Comparison of ENCODE assay signal across 16 mouse cellular contexts in the genomic region with DNA sequence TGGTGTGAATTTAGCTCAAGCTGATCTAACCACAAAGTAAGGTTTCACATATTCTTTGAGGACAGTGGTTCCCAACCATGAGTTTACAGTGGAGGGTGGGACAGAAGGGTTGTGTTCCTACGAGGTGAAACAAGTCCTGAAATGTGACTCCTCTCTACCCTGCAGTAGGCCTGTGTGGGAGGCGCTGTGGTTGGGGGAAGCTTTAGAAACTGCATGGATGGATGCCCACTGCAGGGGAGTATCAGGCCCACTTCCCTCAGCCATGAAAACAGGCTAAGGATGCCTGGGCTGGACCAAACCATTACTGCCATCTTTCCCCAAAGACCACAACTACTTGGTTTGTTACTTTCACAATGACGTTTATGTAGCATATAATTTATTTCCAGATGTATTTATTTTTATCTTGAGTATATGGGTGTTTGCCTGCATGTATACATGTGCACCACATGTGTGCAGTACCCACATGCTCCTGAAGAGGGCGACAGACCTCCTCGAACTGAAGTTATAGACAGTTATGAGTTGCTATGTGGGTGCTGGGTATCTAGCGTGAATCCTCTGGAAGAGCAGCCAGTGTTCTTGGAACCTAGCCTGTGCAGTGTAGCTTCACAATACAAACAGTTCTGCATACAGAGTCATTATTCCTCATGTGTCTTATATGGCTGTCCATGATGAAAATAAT. TPM values are rescaled to one million over a fixed set of nuclear protein-coding genes. Genes with fewer than 3 reads are reported as not detected.
A peak's percentile ranks its signal among the peaks of the same experiment; 100 is the strongest.
DNase-seq lines count a peak whose midpoint lies in the region; ATAC-seq lines count a peak whose summit lies in the region.
"Had no signal": no experiment of that assay in that cellular context is flagged by ENCODE, and none has a peak within 500 bp of the region (broad histone marks: within the 10 kb centered on the region; RNA-seq: fewer than 3 reads in every experiment).

No protein-coding gene starts in this region.

- H3K27ac ChIP-seq in kidney, embryonic 15.5 days = no peak overlapping the region
- H3K27ac ChIP-seq: forebrain, embryonic 10.5 days; heart, embryonic 13.5 days; hindbrain, embryonic 15.5 days; liver, embryonic 15.5 days had no signal

- H3K9me3 ChIP-seq in kidney, embryonic 15.5 days (replicated peaks) = no peaks in the 10 kb centered on the region; the same call in 1 of the 2 replicates
- H3K9me3 ChIP-seq: forebrain, embryonic 10.5 days; liver, embryonic 15.5 days had no signal

- H3K4me3 ChIP-seq in kidney, embryonic 15.5 days (replicated peaks) = no peak overlapping the region
- H3K4me3 ChIP-seq: forebrain, embryonic 10.5 days; heart, embryonic 13.5 days; hindbrain, embryonic 15.5 days; liver, embryonic 15.5 days had no signal

- H3K27me3 ChIP-seq in kidney, embryonic 15.5 days = no peaks in the 10 kb centered on the region
- H3K27me3 ChIP-seq: heart, embryonic 13.5 days; hindbrain, embryonic 15.5 days; liver, embryonic 15.5 days had no signal

- no peak overlapping the region for H3K9ac ChIP-seq in kidney, embryonic 15.5 days
- H3K9ac ChIP-seq: heart, embryonic 13.5 days; hindbrain, embryonic 15.5 days; liver, embryonic 15.5 days had no signal

- H3K36me3 ChIP-seq in kidney, embryonic 15.5 days = no peaks in the 10 kb centered on the region
- H3K36me3 ChIP-seq: forebrain, embryonic 10.5 days; heart, embryonic 13.5 days; hindbrain, embryonic 15.5 days; liver, embryonic 15.5 days had no signal

- DNase-seq in kidney, postnatal 14 days = no peak
- DNase-seq in testis, postnatal 14 days (ENCODE audit: low spot score) = peak; percentile 35
- DNase-seq in testis, postnatal 10 days (ENCODE audit: low spot score) = no peak
- peak; percentile 43 for DNase-seq in ZHBTc4 (ENCODE audit: low read depth, low spot score)
- DNase-seq in adrenal gland, adult 2 months = no peak
- DNase-seq in spleen, adult 12 weeks (ENCODE audit: low spot score) = no peak
- DNase-seq: cerebellum, adult 9-11 months; gastrocnemius, postnatal 10 days; right cerebral cortex, postnatal 4 days had no signal

- H3K4me1 ChIP-seq in kidney, embryonic 15.5 days = peaks cover 10% of the 10 kb centered on the region
- H3K4me1 ChIP-seq: forebrain, embryonic 10.5 days; heart, embryonic 13.5 days; hindbrain, embryonic 15.5 days; liver, embryonic 15.5 days had no signal

- 70% methylated on average over 6 of the region's 6 CpGs for WGBS in kidney, embryonic 15.5 days

- peak; percentile 66 for ATAC-seq in kidney, embryonic 15.5 days (replicated peaks; ENCODE audit: low FRiP score)

- H3K4me2 ChIP-seq in kidney, embryonic 15.5 days = no peak overlapping the region
- H3K4me2 ChIP-seq: heart, embryonic 13.5 days; hindbrain, embryonic 15.5 days; liver, embryonic 15.5 days had no signal

RNA-seq across cellular contexts. Expression of a gene that starts 42.9 kb away (rescaled TPM):
- polyA plus RNA-seq in kidney, embryonic 15.5 days (2015; fragmentation: Nextera tagmentation; extraction: Ambion mirVana) = 0.05 TPM in 1 of 2 replicates, not detected in the other
- 10 to 100 TPM in 1 of 2 experiments, 1 to 10 TPM in 1; 8.9 to 13.2 TPM for total RNA-seq in adrenal gland, adult 2 months (2021)
- 2.7 and 3.4 TPM in 2 replicates for polyA plus RNA-seq in adrenal gland, adult 2 months (2012; rRNA removed)
- polyA plus RNA-seq: embryonic facial prominence, embryonic 11.5 days; forebrain, embryonic 10.5 days; heart, embryonic 13.5 days; liver, embryonic 15.5 days; stomach, embryonic 16.5 days had no signal

Comparison
In these comparisons a context has a peak if more than half of its experiments do, and no peak if none do; other contexts are left out.
1. DNase-seq: peak in testis, postnatal 14 days (single experiment) and ZHBTc4 (single experiment); none in kidney, postnatal 14 days (single experiment), testis, postnatal 10 days (single experiment), adrenal gland, adult 2 months (single experiment) and spleen, adult 12 weeks (single experiment).